Mouse (Mus musculus): ENCODE results near the gene Cmpk2.

DNA sequence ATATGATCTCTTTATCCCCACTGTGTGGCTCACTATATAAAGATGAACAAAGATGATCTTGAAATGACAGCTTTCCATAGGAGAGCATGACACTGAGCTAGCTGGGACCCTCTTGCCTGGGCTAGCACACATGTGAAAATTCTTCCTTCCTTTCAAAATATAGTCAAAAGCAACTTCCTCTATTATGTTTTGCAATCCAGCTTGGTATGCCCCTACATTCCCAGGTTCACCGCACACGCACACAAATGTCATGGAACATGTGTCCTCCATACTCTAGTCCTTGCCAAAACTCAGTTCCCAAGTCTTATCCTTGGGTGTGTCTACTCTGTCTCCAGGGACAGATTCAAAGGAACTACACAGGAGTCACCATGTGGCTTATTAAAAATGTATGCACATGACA, 19.5 kb upstream of the Cmpk2 start:
- TF ChIP-seq CTCF (IDR thresholded peaks at IDR 0.05; ENCODE audit: borderline replicate concordance, control insufficient read depth, extremely low read depth, insufficient read depth, low read length, poor library complexity) = no peak
- TF ChIP-seq POLR2A (IDR thresholded peaks at IDR 0.05; ENCODE audit: control insufficient read depth, extremely low read depth, insufficient read depth, low read length, poor library complexity) = no peak
